Mouse (Mus musculus): Measurements from ENCODE around the gene Agfg2. TPM values are rescaled to one million over a fixed set of nuclear protein-coding genes. Genes with fewer than 3 reads are reported as not detected.

The Agfg2 gene
- total and polyA plus RNA-seq, 2 experiments from 2014 or later: 15.5 to 28.8 TPM

GRCm38 (mm10) chr5:137682526-137682925 is 2.0 kb downstream of the Agfg2 start:
- Histone ChIP-seq H3K4me3 (ENCODE audit: low read depth, low read length) (peak overlapping the region; percentile 65), H3K27me3 (ENCODE audit: control insufficient read depth, insufficient read depth, low read length) (no peaks in the 10 kb centered on the region), H3K4me2 (ENCODE audit: low read depth, low read length) (peak overlapping the region; percentile 15; the same call in 1 of the 2 replicates), H3K9ac (replicated peaks; ENCODE audit: low read depth, low read length) (no peak overlapping the region), H3K36me3 (replicated peaks; ENCODE audit: control insufficient read depth, insufficient read depth, low read length) (no peaks in the 10 kb centered on the region; the same call in 1 of the 2 replicates), H3K9me3 (replicated peaks; ENCODE audit: control insufficient read depth, low read length) (no peaks in the 10 kb centered on the region), H3K4me1 (ENCODE audit: control insufficient read depth, insufficient read depth) (peaks cover 11% of the 10 kb centered on the region), H3K27ac (ENCODE audit: low read depth) (no peak overlapping the region)
- TF ChIP-seq EP300 (IDR thresholded peaks at IDR 0.05; ENCODE audit: low read depth): no peak
- 91% methylated on average over 6 of the region's 6 CpGs for WGBS
- DNase-seq (ENCODE audit: low spot score) (no peak), ATAC-seq (ENCODE audit: insufficient read depth, low read depth) (no peak)

DNA sequence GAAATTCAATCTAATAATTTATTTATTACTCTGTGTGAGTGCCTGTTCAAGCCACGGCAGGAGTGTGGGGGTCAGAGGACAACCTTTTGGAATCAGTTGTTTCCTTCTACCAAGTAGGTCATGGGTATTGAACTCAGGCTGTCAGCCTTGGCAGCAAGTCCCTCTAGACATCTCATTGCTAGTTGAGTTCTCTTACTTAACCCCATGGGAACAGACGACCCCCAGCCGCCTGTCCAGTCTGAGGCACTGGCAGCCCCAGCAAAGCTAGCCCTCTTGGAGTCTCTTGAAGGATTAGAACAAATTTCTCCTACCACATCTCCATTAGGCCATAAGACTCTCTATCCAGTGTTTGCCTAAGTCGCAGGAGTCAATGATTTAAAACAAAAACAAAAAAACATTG is 4.8 kb downstream of the Agfg2 start:
- Histone ChIP-seq H3K9ac (replicated peaks; ENCODE audit: low read depth, low read length) (no peak overlapping the region), H3K4me3 (ENCODE audit: low read depth, low read length) (no peak overlapping the region), H3K4me1 (ENCODE audit: control insufficient read depth, insufficient read depth) (peaks cover 11% of the 10 kb centered on the region), H3K27ac (ENCODE audit: low read depth) (no peak overlapping the region), H3K36me3 (replicated peaks; ENCODE audit: control insufficient read depth, insufficient read depth, low read length) (no peaks in the 10 kb centered on the region; the same call in 1 of the 2 replicates), H3K9me3 (replicated peaks; ENCODE audit: control insufficient read depth, low read length) (no peaks in the 10 kb centered on the region), H3K27me3 (ENCODE audit: control insufficient read depth, insufficient read depth, low read length) (no peaks in the 10 kb centered on the region), H3K4me2 (ENCODE audit: low read depth, low read length) (no peak overlapping the region)
- WGBS: 90% methylated on average over 4 of the region's 4 CpGs
- DNase-seq (ENCODE audit: low spot score) (no peak), ATAC-seq (ENCODE audit: insufficient read depth, low read depth) (no peak)
- TF ChIP-seq EP300 (IDR thresholded peaks at IDR 0.05; ENCODE audit: low read depth): no peak
- TF ChIP-seq CTCF (IDR thresholded peaks at IDR 0.05; ENCODE audit: low read depth): no peak

GRCm38 (mm10) chr5:137678736-137679135 is 5.8 kb downstream of the Agfg2 start:
- ATAC-seq (ENCODE audit: insufficient read depth, low read depth) (no peak), DNase-seq (ENCODE audit: low spot score) (no peak)
- H3K27me3 ChIP-seq (ENCODE audit: control insufficient read depth, insufficient read depth, low read length): no peaks in the 10 kb centered on the region
- no peak overlapping the region for H3K9ac ChIP-seq (replicated peaks; ENCODE audit: low read depth, low read length)
- 90% methylated on average over 3 of the region's 3 CpGs for WGBS
- no peak overlapping the region for H3K27ac ChIP-seq (ENCODE audit: low read depth)
- no peak overlapping the region for H3K4me2 ChIP-seq (ENCODE audit: low read depth, low read length)
- H3K36me3 ChIP-seq (replicated peaks; ENCODE audit: control insufficient read depth, insufficient read depth, low read length): no peaks in the 10 kb centered on the region; the same call in 1 of the 2 replicates
- H3K9me3 ChIP-seq (replicated peaks; ENCODE audit: control insufficient read depth, low read length): no peaks in the 10 kb centered on the region
- peaks cover 9% of the 10 kb centered on the region for H3K4me1 ChIP-seq (ENCODE audit: control insufficient read depth, insufficient read depth)
- TF ChIP-seq EP300 (IDR thresholded peaks at IDR 0.05; ENCODE audit: low read depth): no peak
- TF ChIP-seq CTCF (IDR thresholded peaks at IDR 0.05; ENCODE audit: low read depth): no peak
- no peak overlapping the region for H3K4me3 ChIP-seq (ENCODE audit: low read depth, low read length)

GRCm38 (mm10) chr5:137677859-137678258 is 6.7 kb downstream of the Agfg2 start:
- 0 out of 2 replicates have a peak, but pooled peaks cover under 1% of the 10 kb centered on the region for H3K4me1 ChIP-seq (ENCODE audit: control insufficient read depth, insufficient read depth)
- TF ChIP-seq CTCF (IDR thresholded peaks at IDR 0.05; ENCODE audit: low read depth) (no peak), EP300 (IDR thresholded peaks at IDR 0.05; ENCODE audit: low read depth) (no peak)
- H3K27ac ChIP-seq (ENCODE audit: low read depth): no peak overlapping the region
- H3K4me3 ChIP-seq (ENCODE audit: low read depth, low read length): no peak overlapping the region
- no peaks in the 10 kb centered on the region for H3K27me3 ChIP-seq (ENCODE audit: control insufficient read depth, insufficient read depth, low read length)
- no peaks in the 10 kb centered on the region for H3K9me3 ChIP-seq (replicated peaks; ENCODE audit: control insufficient read depth, low read length)
- WGBS: 88% methylated on average over 8 of the region's 8 CpGs
- DNase-seq (ENCODE audit: low spot score) (no peak), ATAC-seq (ENCODE audit: insufficient read depth, low read depth) (no peak)
- no peaks in the 10 kb centered on the region; the same call in 1 of the 2 replicates for H3K36me3 ChIP-seq (replicated peaks; ENCODE audit: control insufficient read depth, insufficient read depth, low read length)
- no peak overlapping the region for H3K9ac ChIP-seq (replicated peaks; ENCODE audit: low read depth, low read length)
- no peak overlapping the region for H3K4me2 ChIP-seq (ENCODE audit: low read depth, low read length)

GRCm38 (mm10) chr5:137674786-137675185 is 9.7 kb downstream of the Agfg2 start:
- DNase-seq (ENCODE audit: low spot score) (no peak), ATAC-seq (ENCODE audit: insufficient read depth, low read depth) (no peak)
- Histone ChIP-seq H3K27ac (ENCODE audit: low read depth) (no peak overlapping the region), H3K4me2 (ENCODE audit: low read depth, low read length) (no peak overlapping the region), H3K9ac (replicated peaks; ENCODE audit: low read depth, low read length) (no peak overlapping the region), H3K27me3 (ENCODE audit: control insufficient read depth, insufficient read depth, low read length) (no peaks in the 10 kb centered on the region), H3K9me3 (replicated peaks; ENCODE audit: control insufficient read depth, low read length) (no peaks in the 10 kb centered on the region), H3K36me3 (replicated peaks; ENCODE audit: control insufficient read depth, insufficient read depth, low read length) (no peaks in the 10 kb centered on the region), H3K4me3 (ENCODE audit: low read depth, low read length) (no peak overlapping the region), H3K4me1 (ENCODE audit: control insufficient read depth, insufficient read depth) (peaks cover 15% of the 10 kb centered on the region)
- WGBS: 94% methylated on average over 8 of the region's 8 CpGs
- no peak for TF ChIP-seq CTCF (IDR thresholded peaks at IDR 0.05; ENCODE audit: low read depth)
- no peak for TF ChIP-seq EP300 (IDR thresholded peaks at IDR 0.05; ENCODE audit: low read depth)

DNA sequence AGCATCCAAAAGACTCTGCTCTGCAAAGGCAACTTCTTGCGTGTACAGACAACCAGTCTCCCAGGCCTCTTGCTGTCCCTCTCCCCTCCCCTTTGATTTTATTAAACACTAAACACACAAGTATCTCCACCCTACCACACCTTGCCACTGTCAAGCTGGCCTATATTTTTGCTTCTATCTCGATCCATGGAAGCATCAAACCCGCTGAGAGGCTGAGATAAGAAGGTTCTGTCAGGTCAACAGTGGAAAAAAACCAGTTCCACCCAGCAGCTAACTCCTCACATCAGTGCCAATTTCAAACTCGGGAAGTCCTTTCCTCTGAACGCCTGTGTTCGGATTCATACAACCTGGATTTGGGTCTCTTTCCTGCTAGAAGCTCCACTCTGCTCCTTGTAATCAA is 11.5 kb downstream of the Agfg2 start:
- Histone ChIP-seq H3K4me3 (ENCODE audit: low read depth, low read length) (no peak overlapping the region), H3K36me3 (replicated peaks; ENCODE audit: control insufficient read depth, insufficient read depth, low read length) (no peaks in the 10 kb centered on the region), H3K4me2 (ENCODE audit: low read depth, low read length) (no peak overlapping the region), H3K4me1 (ENCODE audit: control insufficient read depth, insufficient read depth) (peaks cover 15% of the 10 kb centered on the region), H3K27me3 (ENCODE audit: control insufficient read depth, insufficient read depth, low read length) (no peaks in the 10 kb centered on the region), H3K27ac (ENCODE audit: low read depth) (peak overlapping the region; percentile 96), H3K9me3 (replicated peaks; ENCODE audit: control insufficient read depth, low read length) (no peaks in the 10 kb centered on the region), H3K9ac (replicated peaks; ENCODE audit: low read depth, low read length) (no peak overlapping the region)
- TF ChIP-seq EP300 (IDR thresholded peaks at IDR 0.05; ENCODE audit: low read depth): no peak
- TF ChIP-seq CTCF (IDR thresholded peaks at IDR 0.05; ENCODE audit: low read depth): no peak
- ATAC-seq (ENCODE audit: insufficient read depth, low read depth) (no peak), DNase-seq (ENCODE audit: low spot score) (no peak)
- WGBS: 66% methylated on average over 6 of the region's 6 CpGs
